Mouse (Mus musculus) olfactory bulb, adult 2 months (tissue): ENCODE data around the gene Olfr750.

ENCODE experiments used
- CTCF ChIP-seq: fragments of 200-500 bp; IDR thresholded peaks from 2 replicates; pipeline ENCODE4 v1.5.1; 2012; ENCODE audit warnings: low read depth, mild to moderate bottlenecking, low read length, moderate library complexity; ENCODE audit not compliant: insufficient read depth
- POLR2A ChIP-seq: fragments of 200-500 bp; IDR thresholded peaks from 2 replicates; pipeline ENCODE4 v1.6.1; 2012; ENCODE audit warnings: mild to moderate bottlenecking, low read depth, low read length, moderate library complexity; ENCODE audit not compliant: insufficient read depth

GRCm38 (mm10) chr14:51088970-51089673 is 14.9 kb upstream of the Olfr750 start:
- TF ChIP-seq CTCF (no peak), POLR2A (no peak)
